ENCODE assay signal across 20 mouse cellular contexts in genomic region chr2:90539206-90539605, GRCm38 (mm10).
"Had no signal": no experiment of that assay in that cellular context is flagged by ENCODE, and none has a peak within 500 bp of the region (broad histone marks: within the 10 kb centered on the region; RNA-seq: fewer than 3 reads in every experiment).

No protein-coding gene starts in this region.

- H3K36me3 ChIP-seq: liver, embryonic 13.5 days; liver, embryonic 15.5 days; lung, embryonic 15.5 days; midbrain, embryonic 13.5 days; midbrain, embryonic 15.5 days; neural tube, embryonic 12.5 days had no signal

- H3K4me3 ChIP-seq: liver, embryonic 13.5 days; liver, embryonic 15.5 days; lung, embryonic 15.5 days; midbrain, embryonic 13.5 days; midbrain, embryonic 15.5 days; neural tube, embryonic 12.5 days had no signal

- DNase-seq: liver; liver, embryonic 13.5 days; liver, postnatal 0 days; lung, adult 2 months; lung, postnatal 14 days; lung, postnatal 36 days; right cerebral cortex, adult 18-20 months; right cerebral cortex, postnatal 25 days; right cerebral cortex, postnatal 4 days; spleen, adult 18-20 months; thymus, adult 2 months; thymus, postnatal 25 days; thymus, postnatal 4 days had no signal

- H3K9me3 ChIP-seq: liver, embryonic 13.5 days; liver, embryonic 15.5 days; lung, embryonic 15.5 days; midbrain, embryonic 13.5 days; midbrain, embryonic 15.5 days; neural tube, embryonic 12.5 days had no signal

- ATAC-seq: liver, postnatal 0 days; lung, postnatal 0 days; midbrain, embryonic 13.5 days; midbrain, embryonic 15.5 days had no signal

- H3K27ac ChIP-seq: liver, embryonic 13.5 days; liver, embryonic 15.5 days; lung, embryonic 15.5 days; macrophage; midbrain, embryonic 13.5 days; midbrain, embryonic 15.5 days; neural tube, embryonic 12.5 days had no signal

- H3K27me3 ChIP-seq: liver, embryonic 13.5 days; liver, embryonic 15.5 days; lung, embryonic 15.5 days; midbrain, embryonic 13.5 days; midbrain, embryonic 15.5 days; neural tube, embryonic 12.5 days had no signal
